Mouse (Mus musculus) stomach, postnatal 0 days (tissue): ENCODE measurements around the gene Col25a1.

ENCODE experiments used
- CTCF ChIP-seq: IDR thresholded peaks from 2 replicates; pipeline ENCODE4 v1.5.1; 2016; ENCODE audit warnings: antibody characterized with exemption, low read depth, mild to moderate bottlenecking, moderate library complexity
- EP300 ChIP-seq: optimal IDR thresholded peaks from 2 replicates; pipeline ENCODE3; 2016; ENCODE audit warnings: antibody characterized with exemption

DNA sequence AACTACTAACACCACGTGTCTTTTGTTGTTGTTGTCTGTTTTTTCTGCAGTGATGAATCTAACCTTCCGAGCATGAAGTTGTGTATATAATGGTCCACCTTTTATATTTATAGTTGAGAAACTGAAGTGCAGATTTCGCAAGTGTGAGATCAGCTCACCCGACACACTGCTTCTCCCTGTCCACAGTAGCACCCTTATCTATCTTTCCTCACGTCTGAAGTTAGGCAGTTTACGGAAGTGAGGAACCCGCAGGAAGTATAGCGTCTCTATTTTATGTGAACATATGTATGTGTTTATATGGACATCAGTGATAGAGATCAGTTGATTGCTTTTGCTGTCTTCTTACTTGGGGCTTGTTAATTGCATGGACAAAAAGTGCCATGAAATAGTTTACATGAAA, 463.7 kb downstream of the Col25a1 start:
- TF ChIP-seq CTCF (no peak), EP300 (no peak)
